Mouse (Mus musculus): ENCODE data around the gene Secisbp2.
"Not testable (repeated sequence)": the region's sequence is repeated elsewhere in the genome, so short reads cannot be mapped to it uniquely, and the experiment has no call there.

- not testable (repeated sequence) for TF ChIP-seq CTCF (IDR thresholded peaks at IDR 0.05; ENCODE audit: control insufficient read depth, insufficient read depth, low read length); POLR2A (IDR thresholded peaks at IDR 0.05; ENCODE audit: borderline replicate concordance, control insufficient read depth, low read depth, low read length)
Measured at GRCm38 (mm10) chr13:51635384-51635783, 16.1 kb upstream of the Secisbp2 start.
